9 mouse cellular contexts compared by ENCODE assay signal in genomic region chr6:137872055-137872735, GRCm38 (mm10).
DNase-seq lines count a peak whose midpoint lies in the region; ATAC-seq and TF ChIP-seq lines count a peak whose summit lies in the region.
"Had no signal": no experiment of that assay in that cellular context is flagged by ENCODE, and none has a peak within 500 bp of the region (broad histone marks: within the 10 kb centered on the region; RNA-seq: fewer than 3 reads in every experiment).

No protein-coding gene starts in this region.

- H3K9me3 ChIP-seq in embryonic facial prominence, embryonic 14.5 days (ENCODE audit: control insufficient read depth, low read length), result no peaks in the 10 kb centered on the region; the same call in 1 of the 2 replicates
- H3K9me3 ChIP-seq in heart, embryonic 14.5 days (ENCODE audit: control insufficient read depth, low read length), result no peaks in the 10 kb centered on the region
- H3K9me3 ChIP-seq in kidney, embryonic 16.5 days (ENCODE audit: low read length), result peaks cover 5% of the 10 kb centered on the region; the same call in 1 of the 2 replicates
- H3K9me3 ChIP-seq in limb, embryonic 14.5 days (ENCODE audit: control insufficient read depth, low read length), result no peaks in the 10 kb centered on the region
- no peaks in the 10 kb centered on the region for H3K9me3 ChIP-seq in midbrain, postnatal 0 days (ENCODE audit: low read length)

- no peak for TF ChIP-seq POLR2A in limb, embryonic 14.5 days (IDR thresholded peaks at IDR 0.05; ENCODE audit: borderline replicate concordance, extremely low read depth, insufficient read depth, insufficient read length)

- 30% methylated on average over 17 of the region's 17 CpGs for WGBS in embryonic facial prominence, embryonic 14.5 days
- WGBS in heart, embryonic 14.5 days, result 34% methylated on average over 17 of the region's 17 CpGs
- 42% methylated on average over 17 of the region's 17 CpGs for WGBS in kidney, embryonic 16.5 days
- WGBS in limb, embryonic 14.5 days, result 37% methylated on average over 17 of the region's 17 CpGs
- WGBS in midbrain, postnatal 0 days, result 39% methylated on average over 17 of the region's 17 CpGs

- H3K4me2 ChIP-seq in embryonic facial prominence, embryonic 14.5 days (ENCODE audit: low read depth, low read length), result peak overlapping the region; percentile 46
- H3K4me2 ChIP-seq in heart, embryonic 14.5 days (ENCODE audit: low read length), result peak overlapping the region; percentile 56
- H3K4me2 ChIP-seq in kidney, embryonic 16.5 days (replicated peaks; ENCODE audit: low read depth, low read length), result peak overlapping the region; percentile 18; the same call in 1 of the 2 replicates
- no peak overlapping the region for H3K4me2 ChIP-seq in limb, embryonic 14.5 days (replicated peaks; ENCODE audit: low read depth, low read length, severe bottlenecking)
- H3K4me2 ChIP-seq in midbrain, postnatal 0 days (ENCODE audit: low read depth, low read length, poor library complexity, severe bottlenecking), result peak overlapping the region; percentile 21

- peak; percentile 68 for ATAC-seq in embryonic facial prominence, embryonic 14.5 days (ENCODE audit: low read depth)
- ATAC-seq in heart, embryonic 14.5 days (ENCODE audit: insufficient number of reproducible peaks, insufficient read depth, low FRiP score, low read depth), result no peak
- ATAC-seq in kidney, embryonic 16.5 days (ENCODE audit: low FRiP score, low TSS enrichment), result peak; percentile 71; the same call in 1 of the 2 replicates
- ATAC-seq in limb, embryonic 14.5 days (ENCODE audit: low FRiP score, low read depth), result peak; percentile 57; the same call in 1 of the 2 replicates
- 0 out of 2 replicates have a peak, but pooled peaks have one; percentile 52 for ATAC-seq in midbrain, postnatal 0 days (ENCODE audit: low FRiP score)

- H3K9ac ChIP-seq in embryonic facial prominence, embryonic 14.5 days (ENCODE audit: low read depth, low read length), result no peak overlapping the region
- H3K9ac ChIP-seq in heart, embryonic 14.5 days (ENCODE audit: low read length), result no peak overlapping the region
- H3K9ac ChIP-seq in kidney, embryonic 16.5 days (replicated peaks; ENCODE audit: low read length), result no peak overlapping the region
- no peak overlapping the region for H3K9ac ChIP-seq in limb, embryonic 14.5 days (ENCODE audit: low read depth, low read length, severe bottlenecking)
- H3K9ac ChIP-seq in midbrain, postnatal 0 days (replicated peaks; ENCODE audit: low read length, poor library complexity, severe bottlenecking), result no peak overlapping the region

- no peaks in the 10 kb centered on the region for H3K4me1 ChIP-seq in embryonic facial prominence, embryonic 14.5 days (ENCODE audit: control insufficient read depth, insufficient read depth, low read length)
- no peaks in the 10 kb centered on the region for H3K4me1 ChIP-seq in heart, embryonic 14.5 days (ENCODE audit: control insufficient read depth in 2 of 2, insufficient read depth in 2 of 2, low read length in 2 of 2)
- no peaks in the 10 kb centered on the region for H3K4me1 ChIP-seq in kidney, embryonic 16.5 days (ENCODE audit: insufficient read depth, low read length)
- no peaks in the 10 kb centered on the region for H3K4me1 ChIP-seq in limb, embryonic 14.5 days (ENCODE audit: control insufficient read depth, insufficient read depth, low read length)
- H3K4me1 ChIP-seq in midbrain, postnatal 0 days (ENCODE audit: insufficient read depth, low read length), result no peaks in the 10 kb centered on the region

- TF ChIP-seq CTCF in midbrain, postnatal 0 days (IDR thresholded peaks at IDR 0.05), result peak; percentile 71

- peak; percentile 2 to 20 for DNase-seq in cerebellum, adult 18-20 months
- no peak for DNase-seq in cerebellum, adult 9-11 months
- peak; percentile 77 for DNase-seq in embryonic facial prominence, embryonic 14.5 days (ENCODE audit: low spot score)
- DNase-seq in limb, embryonic 14.5 days (ENCODE audit: low spot score), result peak; percentile 45
- peak; percentile 60 for DNase-seq in midbrain, postnatal 0 days (ENCODE audit: low spot score)
- DNase-seq in thymus, postnatal 0 days (ENCODE audit: low spot score), result peak; percentile 20

- H3K4me3 ChIP-seq in embryonic facial prominence, embryonic 14.5 days (ENCODE audit: low read depth, low read length), result peak overlapping the region; percentile 10; the same call in 1 of the 2 replicates
- H3K4me3 ChIP-seq in heart, embryonic 14.5 days (ENCODE audit: control insufficient read depth in 1 of 2, insufficient read depth in 1 of 2, low read depth in 1 of 2, low read length in 2 of 2), result peak overlapping the region in 1 of 2 experiments; percentile 18; a peak in 1 of 4 replicates
- H3K4me3 ChIP-seq in kidney, embryonic 16.5 days (ENCODE audit: low read length), result no peak overlapping the region
- no peak overlapping the region for H3K4me3 ChIP-seq in limb, embryonic 14.5 days (replicated peaks; ENCODE audit: low read length)
- H3K4me3 ChIP-seq in midbrain, postnatal 0 days (ENCODE audit: low read depth, low read length), result no peak overlapping the region

- H3K36me3 ChIP-seq in embryonic facial prominence, embryonic 14.5 days (ENCODE audit: control insufficient read depth, insufficient read depth, low read length), result no peaks in the 10 kb centered on the region
- H3K36me3 ChIP-seq in heart, embryonic 14.5 days (ENCODE audit: control insufficient read depth, insufficient read depth, low read length), result no peaks in the 10 kb centered on the region
- no peaks in the 10 kb centered on the region for H3K36me3 ChIP-seq in kidney, embryonic 16.5 days (ENCODE audit: insufficient read depth, low read length)
- H3K36me3 ChIP-seq in limb, embryonic 14.5 days (ENCODE audit: control insufficient read depth, insufficient read depth, low read length), result no peaks in the 10 kb centered on the region
- H3K36me3 ChIP-seq in midbrain, postnatal 0 days (ENCODE audit: insufficient read depth, low read length), result no peaks in the 10 kb centered on the region
- H3K36me3 ChIP-seq: G1E had no signal

- no peak overlapping the region for H3K27ac ChIP-seq in embryonic facial prominence, embryonic 14.5 days (replicated peaks; ENCODE audit: low read depth, low read length)
- H3K27ac ChIP-seq in heart, embryonic 14.5 days (replicated peaks in 1 of 2; ENCODE audit: control insufficient read depth in 1 of 2, insufficient read depth in 1 of 2, low read depth in 2 of 2, low read length in 2 of 2), result no peak overlapping the region
- no peak overlapping the region for H3K27ac ChIP-seq in kidney, embryonic 16.5 days (ENCODE audit: low read length)
- no peak overlapping the region for H3K27ac ChIP-seq in limb, embryonic 14.5 days (replicated peaks; ENCODE audit: low read depth, low read length)
- no peak overlapping the region for H3K27ac ChIP-seq in midbrain, postnatal 0 days (ENCODE audit: low read depth, low read length)

- no peaks in the 10 kb centered on the region for H3K27me3 ChIP-seq in embryonic facial prominence, embryonic 14.5 days (replicated peaks; ENCODE audit: control insufficient read depth, insufficient read depth, low read length)
- H3K27me3 ChIP-seq in heart, embryonic 14.5 days (ENCODE audit: control insufficient read depth, insufficient read depth, low read length), result no peaks in the 10 kb centered on the region
- no peaks in the 10 kb centered on the region for H3K27me3 ChIP-seq in kidney, embryonic 16.5 days (ENCODE audit: insufficient read depth, low read length)
- no peaks in the 10 kb centered on the region for H3K27me3 ChIP-seq in limb, embryonic 14.5 days (ENCODE audit: control insufficient read depth, insufficient read depth, low read length)
- no peaks in the 10 kb centered on the region for H3K27me3 ChIP-seq in midbrain, postnatal 0 days (ENCODE audit: insufficient read depth, low read length)
